23 mouse cellular contexts compared by ENCODE assay signal in genomic region chr16:74047232-74047631, GRCm38 (mm10).
"Had no signal": no experiment of that assay in that cellular context is flagged by ENCODE, and none has a peak within 500 bp of the region (broad histone marks: within the 10 kb centered on the region; RNA-seq: fewer than 3 reads in every experiment).

No protein-coding gene starts in this region.

- H3K4me1 ChIP-seq: limb, embryonic 15.5 days; megakaryocyte, embryonic 14.5 days had no signal

- H3K9ac ChIP-seq: limb, embryonic 12.5 days; limb, embryonic 15.5 days; liver, embryonic 14.5 days; liver, postnatal 0 days; lung, embryonic 14.5 days; neural tube, embryonic 13.5 days had no signal

- DNase-seq: kidney, postnatal 10 days; kidney, postnatal 4 days; left cerebral cortex, postnatal 4 days; liver, postnatal 0 days; lung, embryonic 14.5 days; lung, postnatal 36 days; midbrain, embryonic 14.5 days; right cerebral cortex, adult 18-20 months; right cerebral cortex, postnatal 14 days; right cerebral cortex, postnatal 4 days; thymus, adult 2 months; thymus, postnatal 14 days; thymus, postnatal 4 days had no signal

- H3K27me3 ChIP-seq: limb, embryonic 12.5 days; limb, embryonic 15.5 days; megakaryocyte, embryonic 14.5 days; neural tube, embryonic 13.5 days had no signal

- H3K27ac ChIP-seq: limb, embryonic 12.5 days; limb, embryonic 15.5 days; liver, embryonic 14.5 days; midbrain, embryonic 10.5 days; neural tube, embryonic 13.5 days; stomach, postnatal 0 days had no signal

- H3K9me3 ChIP-seq: limb, embryonic 12.5 days; limb, embryonic 15.5 days; megakaryocyte, embryonic 14.5 days; midbrain, embryonic 10.5 days; neural tube, embryonic 13.5 days had no signal

- H3K4me2 ChIP-seq: limb, embryonic 12.5 days; limb, embryonic 15.5 days; liver, embryonic 11.5 days; lung, embryonic 14.5 days; neural tube, embryonic 13.5 days had no signal

- H3K36me3 ChIP-seq: limb, embryonic 15.5 days; midbrain, embryonic 10.5 days; neural tube, embryonic 13.5 days had no signal

- H3K4me3 ChIP-seq: limb, embryonic 12.5 days; limb, embryonic 15.5 days; megakaryocyte, embryonic 14.5 days; midbrain, embryonic 10.5 days; neural tube, embryonic 13.5 days had no signal

- ATAC-seq: intestine, postnatal 0 days; liver, postnatal 0 days; lung, postnatal 0 days had no signal
